Mouse (Mus musculus) embryonic fibroblast, embryonic 13.5 days (primary cell): Measurements from ENCODE around the gene Trpc2.

Source experiments
- CTCF ChIP-seq: IDR thresholded peaks from 2 replicates; pipeline ENCODE4 v1.5.1; 2011; ENCODE audit warnings: mild to moderate bottlenecking, control low read depth, low read length, moderate library complexity, borderline replicate concordance; ENCODE audit not compliant: insufficient read depth
- POLR2A ChIP-seq: IDR thresholded peaks from 2 replicates; pipeline ENCODE4 v1.6.1; 2011; ENCODE audit warnings: low read depth, mild to moderate bottlenecking, control low read depth, low read length, moderate library complexity

- no peak for TF ChIP-seq POLR2A
- TF ChIP-seq CTCF: no peak
These were observed 17.1 kb downstream of the Trpc2 start for GRCm38 (mm10) chr7:102099760-102100661.
